Comparison of ENCODE assay signal across 27 mouse cellular contexts in genomic region chr9:47891721-47892120, GRCm38 (mm10).
DNase-seq lines count a peak whose midpoint lies in the region; ATAC-seq and TF ChIP-seq lines count a peak whose summit lies in the region.
"Had no signal": no experiment of that assay in that cellular context is flagged by ENCODE, and none has a peak within 500 bp of the region (broad histone marks: within the 10 kb centered on the region; RNA-seq: fewer than 3 reads in every experiment).

No protein-coding gene starts in this region.

- H3K9me3 ChIP-seq in kidney, embryonic 14.5 days (ENCODE audit: control insufficient read depth, low read length), result no peaks in the 10 kb centered on the region
- H3K9me3 ChIP-seq: embryonic facial prominence, embryonic 15.5 days; forebrain, embryonic 15.5 days; limb, embryonic 12.5 days; megakaryocyte, embryonic 14.5 days; neural tube, embryonic 13.5 days had no signal

- H3K36me3 ChIP-seq in testis, adult 2 months (ENCODE audit: control insufficient read depth, insufficient read depth, low read length), result no peaks in the 10 kb centered on the region
- H3K36me3 ChIP-seq in kidney, embryonic 14.5 days (ENCODE audit: control insufficient read depth, insufficient read depth, low read length), result no peaks in the 10 kb centered on the region
- H3K36me3 ChIP-seq: embryonic facial prominence, embryonic 15.5 days; forebrain, embryonic 15.5 days; limb, embryonic 12.5 days; neural tube, embryonic 13.5 days had no signal

- no peak overlapping the region for H3K4me2 ChIP-seq in kidney, embryonic 14.5 days (replicated peaks; ENCODE audit: low read depth, low read length)
- H3K4me2 ChIP-seq: embryonic facial prominence, embryonic 15.5 days; forebrain, embryonic 15.5 days; heart, embryonic 11.5 days; limb, embryonic 12.5 days; liver, embryonic 11.5 days; neural tube, embryonic 13.5 days had no signal

- H3K9ac ChIP-seq in kidney, embryonic 14.5 days (ENCODE audit: low read depth, low read length), result no peak overlapping the region
- H3K9ac ChIP-seq: embryonic facial prominence, embryonic 15.5 days; forebrain, embryonic 15.5 days; limb, embryonic 12.5 days; neural tube, embryonic 13.5 days had no signal

- H3K27me3 ChIP-seq in testis, adult 2 months (ENCODE audit: control insufficient read depth, insufficient read depth, low read length), result no peaks in the 10 kb centered on the region
- H3K27me3 ChIP-seq in kidney, embryonic 14.5 days (ENCODE audit: control insufficient read depth, insufficient read depth, low read length), result no peaks in the 10 kb centered on the region
- H3K27me3 ChIP-seq: CH12.LX; embryonic facial prominence, embryonic 15.5 days; limb, embryonic 12.5 days; megakaryocyte, embryonic 14.5 days had no signal

- WGBS in kidney, embryonic 14.5 days, result 81% methylated on average over 8 of the region's 8 CpGs

- TF ChIP-seq CTCF in testis, adult 2 months (IDR thresholded peaks at IDR 0.05; ENCODE audit: control insufficient read depth, insufficient read depth, insufficient replicate concordance, low read depth, low read length), result no peak

- TF ChIP-seq POLR2A in testis, adult 2 months (IDR thresholded peaks at IDR 0.05; ENCODE audit: control insufficient read depth, low read depth, low read length), result no peak

- DNase-seq in testis, postnatal 10 days (ENCODE audit: low spot score), result no peak
- peak; percentile 68 for DNase-seq in ZHBTc4 (ENCODE audit: low read depth, low spot score)
- peak; percentile 67 to 72 for DNase-seq in thymus, postnatal 10 days (ENCODE audit: low spot score in 2 of 2)
- DNase-seq in ovary, postnatal 10 days (ENCODE audit: low spot score), result no peak
- DNase-seq in gastrocnemius, postnatal 4 days (ENCODE audit: low spot score in 2 of 2), result no peak
- DNase-seq: adrenal gland, postnatal 10 days; B cell, adult 2 months; cerebellum, adult 9-11 months; gastrocnemius, postnatal 10 days; heart, adult 11 months; kidney, adult 9 months; kidney, postnatal 25 days; lung, adult 2 months; midbrain, embryonic 14.5 days; right cerebral cortex, adult 18-20 months had no signal

- peak overlapping the region; percentile 76 for H3K4me3 ChIP-seq in testis, adult 2 months (ENCODE audit: control insufficient read depth, low read depth, low read length)
- no peak overlapping the region for H3K4me3 ChIP-seq in kidney, embryonic 14.5 days (ENCODE audit: low read length)
- H3K4me3 ChIP-seq: embryonic facial prominence, embryonic 15.5 days; forebrain, embryonic 15.5 days; limb, embryonic 12.5 days; megakaryocyte, embryonic 14.5 days; myocyte; neural tube, embryonic 13.5 days had no signal

- peak overlapping the region; percentile 61; the same call in 1 of the 2 replicates for H3K27ac ChIP-seq in testis, adult 2 months (ENCODE audit: control insufficient read depth, insufficient read depth, low read depth, low read length)
- H3K27ac ChIP-seq in kidney, embryonic 14.5 days (ENCODE audit: low read depth, low read length), result no peak overlapping the region
- H3K27ac ChIP-seq: embryonic facial prominence, embryonic 15.5 days; forebrain, embryonic 15.5 days; limb, embryonic 12.5 days; neural tube, embryonic 13.5 days had no signal

- peaks cover 11% of the 10 kb centered on the region for H3K4me1 ChIP-seq in testis, adult 2 months (ENCODE audit: control insufficient read depth, insufficient read depth, low read length)
- H3K4me1 ChIP-seq in kidney, embryonic 14.5 days (ENCODE audit: control insufficient read depth, insufficient read depth, low read length), result peaks cover 20% of the 10 kb centered on the region
- H3K4me1 ChIP-seq: forebrain, embryonic 15.5 days had no signal

- no peak for ATAC-seq in kidney, embryonic 14.5 days (ENCODE audit: low FRiP score, low TSS enrichment)
- ATAC-seq: forebrain, embryonic 15.5 days; intestine, embryonic 16.5 days had no signal

Comparison
In these comparisons a context has a peak if more than half of its experiments do, and no peak if none do; other contexts are left out.
1. DNase-seq: peak in ZHBTc4 (single experiment) and thymus, postnatal 10 days (2 of 2); none in testis, postnatal 10 days (single experiment), ovary, postnatal 10 days (single experiment) and gastrocnemius, postnatal 4 days (0 of 2).